Mouse (Mus musculus): ENCODE results near the gene Prmt1. TPM values are rescaled to one million over a fixed set of nuclear protein-coding genes. Genes with fewer than 3 reads are reported as not detected.

The Prmt1 gene
- polyA plus RNA-seq, 1 experiment from 2014 or later: 315 TPM

DNA sequence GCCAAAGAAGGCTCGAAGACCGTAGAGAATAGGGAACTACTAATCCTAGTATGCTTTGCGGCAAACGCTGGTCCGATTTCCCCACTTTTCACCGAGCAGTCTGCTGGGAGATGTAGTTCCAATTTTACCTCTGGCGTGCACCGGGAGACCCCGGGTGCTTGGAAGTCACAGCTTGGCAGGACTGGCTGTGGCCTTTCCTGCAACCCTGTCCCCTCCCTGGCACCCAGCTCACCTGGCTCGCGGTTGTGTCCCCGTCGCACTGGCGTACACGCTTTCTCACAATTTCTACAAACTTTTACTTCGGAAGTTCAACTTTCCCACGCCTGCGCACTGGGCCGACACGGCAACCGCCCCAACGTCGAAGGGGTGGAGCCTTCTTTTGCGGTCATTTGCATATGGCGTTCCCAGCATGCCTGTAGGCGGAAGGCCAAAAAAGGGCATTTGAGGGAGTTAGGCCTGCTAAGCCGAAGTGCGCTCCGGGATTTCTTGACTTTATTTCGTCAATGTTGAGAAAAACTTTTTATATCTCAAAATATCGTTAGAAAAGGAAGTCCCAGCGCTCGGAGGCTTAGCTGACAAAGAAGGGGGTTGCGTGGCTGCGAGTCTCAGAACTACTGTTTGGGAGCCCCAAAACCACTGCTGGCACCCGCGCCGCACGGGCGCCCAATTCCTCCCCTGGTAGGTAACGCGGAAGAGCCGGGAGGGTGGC, 11.0 kb upstream of the Prmt1 start, which contains the start of gene Irf3:
Gene Irf3 (plus strand): TSS at position 418 of the 709 bp plus-strand sequence.
- peak within 1 kb of the TSS; percentile 76 for H3K4me3 ChIP-seq
- no peaks in the 10 kb centered on the region for H3K9me3 ChIP-seq (replicated peaks)
- peak within 1 kb of the TSS; percentile 90 for H3K27ac ChIP-seq
- peaks cover 48% of the 10 kb centered on the region for H3K4me1 ChIP-seq (replicated peaks)
- ATAC-seq (replicated peaks; ENCODE audit: insufficient number of reproducible peaks, insufficient read depth, low FRiP score, low read depth): peak; percentile 88
- peaks cover 46% of the 10 kb centered on the region for H3K36me3 ChIP-seq
- under 1% methylated on average over 43 of the region's 43 CpGs for WGBS
- H3K27me3 ChIP-seq: no peaks in the 10 kb centered on the region
- peak within 1 kb of the TSS; percentile 91 for H3K4me2 ChIP-seq
- H3K9ac ChIP-seq: peak within 1 kb of the TSS; percentile 79

DNA sequence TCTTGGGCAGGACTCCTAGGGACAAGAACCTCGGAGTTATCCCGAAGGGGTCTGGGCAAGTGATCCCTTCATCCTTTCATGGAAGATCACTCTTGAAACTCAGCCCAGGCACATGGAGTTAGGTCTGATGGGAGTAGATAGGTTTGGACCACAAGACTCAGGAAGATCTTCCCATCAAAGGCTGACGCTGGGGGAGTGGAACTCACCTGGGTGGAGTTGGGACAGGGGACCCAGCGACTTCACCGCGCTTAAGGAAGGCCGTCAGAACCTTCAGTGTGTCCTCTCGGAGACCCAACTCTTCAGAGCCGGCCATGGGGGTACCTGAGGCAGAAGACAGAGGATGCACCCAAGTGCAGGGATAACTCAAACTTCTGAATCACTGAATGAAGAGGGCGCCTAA, 10.3 kb upstream of the Prmt1 start:
- H3K4me3 ChIP-seq: peak overlapping the region; percentile 76
- peak overlapping the region; percentile 79 for H3K9ac ChIP-seq
- WGBS: 12% methylated on average over 10 of the region's 10 CpGs
- peak overlapping the region; percentile 90 for H3K27ac ChIP-seq
- no peak for ATAC-seq (replicated peaks; ENCODE audit: insufficient number of reproducible peaks, insufficient read depth, low FRiP score, low read depth)
- peaks cover 45% of the 10 kb centered on the region for H3K36me3 ChIP-seq
- no peaks in the 10 kb centered on the region for H3K27me3 ChIP-seq
- H3K4me2 ChIP-seq: peak overlapping the region; percentile 91
- no peaks in the 10 kb centered on the region for H3K9me3 ChIP-seq (replicated peaks)
- H3K4me1 ChIP-seq (replicated peaks): peaks cover 45% of the 10 kb centered on the region

DNA sequence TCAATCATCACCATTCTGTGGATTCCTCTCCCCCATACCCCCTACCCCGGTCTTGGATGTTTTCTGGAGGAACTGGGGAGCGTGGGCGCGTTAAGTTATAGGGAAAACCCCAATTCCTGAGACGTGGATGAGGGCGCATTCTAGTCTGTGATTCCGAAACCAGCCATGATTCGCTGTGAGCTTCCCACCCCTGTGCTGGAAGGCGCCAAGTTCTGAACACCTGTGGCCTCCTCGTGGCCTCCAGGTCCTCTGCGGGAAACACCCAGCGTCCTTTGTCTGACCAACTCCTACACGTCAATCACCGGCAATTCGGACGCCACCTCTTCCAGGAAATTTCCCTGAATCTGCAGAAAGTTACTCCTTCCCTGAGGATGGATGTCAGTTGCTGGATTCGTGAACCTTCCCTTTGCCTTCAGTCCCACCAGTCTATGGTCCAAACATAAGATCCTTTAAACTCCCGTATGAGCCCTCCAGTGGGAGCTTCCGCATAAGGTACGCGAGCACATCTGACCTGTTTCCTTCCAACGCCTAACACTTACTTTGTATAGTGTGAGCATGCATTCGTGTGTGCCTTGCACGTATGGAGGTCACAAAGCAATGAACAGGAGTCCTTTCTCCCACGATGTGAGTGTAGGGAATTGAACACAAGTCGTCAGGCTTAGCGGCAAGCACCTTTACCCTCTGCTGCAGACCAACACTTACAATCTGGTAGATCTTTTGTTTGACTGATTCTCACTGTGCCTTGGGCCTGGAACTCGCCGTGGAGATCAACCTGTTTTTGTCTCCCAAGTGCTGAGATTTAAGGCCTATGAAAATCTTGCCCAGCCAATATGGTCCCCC, 731 bp upstream of the Prmt1 start:
- Histone ChIP-seq H3K4me2 (peak overlapping the region; percentile 79), H3K4me1 (replicated peaks) (peaks cover 39% of the 10 kb centered on the region), H3K36me3 (peaks cover 21% of the 10 kb centered on the region), H3K9ac (peak overlapping the region; percentile 70), H3K9me3 (replicated peaks) (no peaks in the 10 kb centered on the region), H3K27me3 (no peaks in the 10 kb centered on the region), H3K27ac (peak overlapping the region; percentile 94), H3K4me3 (peak overlapping the region; percentile 100)
- ATAC-seq (replicated peaks; ENCODE audit: insufficient number of reproducible peaks, insufficient read depth, low FRiP score, low read depth): peak; percentile 1; the same call in 1 of the 2 replicates
- WGBS: under 1% methylated on average over 29 of the region's 29 CpGs

DNA sequence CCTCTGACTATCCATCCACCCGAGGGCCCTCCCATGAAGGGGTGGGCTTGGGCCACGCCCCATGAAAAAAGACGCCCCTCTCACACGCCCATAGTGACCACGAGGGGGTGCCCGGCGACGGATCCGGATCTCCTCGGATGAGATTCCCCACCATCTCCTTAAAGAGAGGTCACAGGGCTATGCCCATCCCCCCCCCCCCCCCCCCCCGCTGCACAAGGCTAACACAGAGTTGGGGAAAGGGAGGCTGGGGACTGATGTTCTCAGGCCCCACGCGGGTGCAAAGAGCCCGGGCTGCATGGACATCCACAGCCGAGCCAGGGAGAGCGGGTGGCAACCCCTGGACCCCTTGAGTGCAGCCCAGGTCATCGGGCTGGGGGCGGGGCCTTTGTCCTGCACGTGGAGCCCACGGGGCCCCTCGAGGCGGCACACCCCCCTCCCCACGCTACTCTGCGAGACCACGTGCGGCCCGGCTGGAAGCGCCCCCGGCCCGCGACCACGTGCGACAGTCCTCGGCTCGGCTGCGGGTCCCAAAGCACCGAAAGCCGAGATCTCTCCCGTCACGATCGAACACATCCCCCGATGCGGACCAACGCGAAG, 675 bp downstream of the Prmt1 start:
- peaks cover 39% of the 10 kb centered on the region for H3K4me1 ChIP-seq (replicated peaks)
- H3K27me3 ChIP-seq: no peaks in the 10 kb centered on the region
- ATAC-seq (replicated peaks; ENCODE audit: insufficient number of reproducible peaks, insufficient read depth, low FRiP score, low read depth): peak; percentile 3; the same call in 1 of the 2 replicates
- under 1% methylated on average over 45 of the region's 45 CpGs for WGBS
- peak overlapping the region; percentile 97 for H3K27ac ChIP-seq
- H3K9me3 ChIP-seq (replicated peaks): no peaks in the 10 kb centered on the region
- peak overlapping the region; percentile 100 for H3K9ac ChIP-seq
- H3K4me3 ChIP-seq: peak overlapping the region; percentile 100
- H3K36me3 ChIP-seq: peaks cover 25% of the 10 kb centered on the region
- peak overlapping the region; percentile 74 for H3K4me2 ChIP-seq

DNA sequence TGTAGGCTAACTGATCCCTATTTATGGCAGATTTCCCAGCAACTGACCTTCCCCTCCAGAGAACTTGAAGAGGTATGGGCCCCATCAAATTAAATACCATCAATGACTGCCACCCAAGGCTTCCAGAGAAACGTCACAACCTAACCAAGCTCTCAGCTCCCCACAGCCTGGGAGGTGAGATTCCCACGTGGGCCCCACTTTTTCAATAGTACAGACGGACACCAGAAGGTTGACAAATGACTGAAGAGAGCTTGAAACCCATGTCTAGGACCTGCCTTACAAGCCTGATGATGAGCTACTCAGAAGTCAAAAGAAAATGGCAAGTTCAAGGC, 1.6 kb downstream of the Prmt1 start:
- H3K4me3 ChIP-seq: peak overlapping the region; percentile 100; the same call in 1 of the 2 replicates
- 42% methylated on average over 3 of the region's 3 CpGs for WGBS
- no peaks in the 10 kb centered on the region for H3K9me3 ChIP-seq (replicated peaks)
- peaks cover 39% of the 10 kb centered on the region for H3K4me1 ChIP-seq (replicated peaks)
- H3K27me3 ChIP-seq: no peaks in the 10 kb centered on the region
- peak overlapping the region; percentile 97 for H3K27ac ChIP-seq
- peaks cover 32% of the 10 kb centered on the region for H3K36me3 ChIP-seq
- H3K9ac ChIP-seq: no peak overlapping the region
- peak overlapping the region; percentile 74 for H3K4me2 ChIP-seq
- ATAC-seq (replicated peaks; ENCODE audit: insufficient number of reproducible peaks, insufficient read depth, low FRiP score, low read depth): no peak

DNA sequence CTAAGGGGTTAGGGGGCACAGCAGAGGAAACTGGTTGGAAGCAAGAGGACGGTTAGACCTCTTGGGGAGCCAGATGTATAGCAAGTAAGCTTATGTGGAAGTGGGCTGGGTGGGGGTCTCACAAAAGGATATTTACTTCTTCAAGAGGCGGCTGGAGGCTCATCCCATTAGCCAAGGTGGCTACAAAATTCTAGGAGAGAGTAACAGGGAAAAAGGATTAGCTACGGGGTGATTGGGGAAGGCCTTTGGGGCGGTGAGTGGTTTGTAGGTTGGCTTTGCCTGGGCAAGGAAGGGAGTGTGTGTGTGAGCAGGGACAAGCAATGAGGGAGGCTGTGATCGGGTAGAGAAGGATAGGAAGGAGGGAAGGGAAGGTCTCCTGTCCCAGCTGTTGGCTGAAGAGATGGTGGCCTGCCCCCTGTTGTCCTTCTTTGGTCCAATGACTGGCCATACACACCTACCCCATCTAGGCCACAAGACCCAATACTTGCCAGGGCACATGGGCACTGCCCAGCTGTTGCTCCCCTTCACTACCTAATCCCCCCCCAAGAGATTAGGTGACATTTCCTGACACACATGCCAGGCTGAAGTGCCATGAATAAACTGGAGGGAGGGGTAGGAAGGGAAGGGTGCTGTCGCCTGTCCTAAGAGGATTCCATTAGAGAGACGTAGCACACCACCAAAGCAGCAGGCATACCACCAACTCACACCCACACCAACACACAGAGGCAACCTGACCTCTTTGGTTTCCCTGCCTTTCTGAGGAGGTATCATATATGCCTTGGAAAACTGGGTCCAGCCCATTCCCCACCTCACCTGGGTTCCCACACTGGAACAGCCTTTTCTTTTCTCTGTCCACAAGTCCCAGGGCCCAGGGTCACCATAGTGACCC, 2.2 kb downstream of the Prmt1 start:
- H3K27me3 ChIP-seq: no peaks in the 10 kb centered on the region
- peaks cover 37% of the 10 kb centered on the region for H3K4me1 ChIP-seq (replicated peaks)
- WGBS: 63% methylated on average over 7 of the region's 7 CpGs
- H3K27ac ChIP-seq: peak overlapping the region; percentile 37
- H3K4me3 ChIP-seq: 0 out of 2 replicates have a peak overlapping the region, but pooled peaks have one; percentile 100
- peaks cover 36% of the 10 kb centered on the region for H3K36me3 ChIP-seq
- H3K4me2 ChIP-seq: peak overlapping the region; percentile 74
- H3K9ac ChIP-seq: no peak overlapping the region
- no peak for ATAC-seq (replicated peaks; ENCODE audit: insufficient number of reproducible peaks, insufficient read depth, low FRiP score, low read depth)
- no peaks in the 10 kb centered on the region for H3K9me3 ChIP-seq (replicated peaks)

DNA sequence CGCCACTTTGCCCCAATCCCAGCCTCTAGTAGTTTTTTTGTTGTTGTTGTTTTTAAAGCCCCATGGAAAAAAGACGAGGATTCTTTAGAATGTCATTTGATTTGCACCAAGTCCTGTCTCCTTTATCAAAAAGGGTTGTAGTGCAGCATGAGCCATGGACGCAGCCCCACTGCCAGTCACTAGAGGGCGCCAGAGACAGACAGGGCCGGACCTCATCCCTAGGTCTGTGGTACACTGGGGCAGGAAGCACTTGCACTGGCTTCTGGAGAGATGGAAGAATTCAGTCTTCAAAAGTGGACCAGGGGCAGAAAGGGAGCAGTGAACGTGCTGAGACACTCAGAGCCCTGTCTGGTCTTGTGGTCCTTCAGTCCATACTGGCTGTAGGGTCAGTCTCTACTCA, 3.3 kb downstream of the Prmt1 start:
- H3K27me3 ChIP-seq: no peaks in the 10 kb centered on the region
- ATAC-seq (replicated peaks; ENCODE audit: insufficient number of reproducible peaks, insufficient read depth, low FRiP score, low read depth): no peak
- no peak overlapping the region for H3K4me3 ChIP-seq
- H3K9me3 ChIP-seq (replicated peaks): no peaks in the 10 kb centered on the region
- H3K9ac ChIP-seq: no peak overlapping the region
- peaks cover 47% of the 10 kb centered on the region for H3K36me3 ChIP-seq
- H3K4me2 ChIP-seq: no peak overlapping the region
- peak overlapping the region; percentile 37; the same call in 1 of the 2 replicates for H3K27ac ChIP-seq
- H3K4me1 ChIP-seq (replicated peaks): peaks cover 31% of the 10 kb centered on the region
- WGBS: 24% methylated on average over 6 of the region's 6 CpGs

DNA sequence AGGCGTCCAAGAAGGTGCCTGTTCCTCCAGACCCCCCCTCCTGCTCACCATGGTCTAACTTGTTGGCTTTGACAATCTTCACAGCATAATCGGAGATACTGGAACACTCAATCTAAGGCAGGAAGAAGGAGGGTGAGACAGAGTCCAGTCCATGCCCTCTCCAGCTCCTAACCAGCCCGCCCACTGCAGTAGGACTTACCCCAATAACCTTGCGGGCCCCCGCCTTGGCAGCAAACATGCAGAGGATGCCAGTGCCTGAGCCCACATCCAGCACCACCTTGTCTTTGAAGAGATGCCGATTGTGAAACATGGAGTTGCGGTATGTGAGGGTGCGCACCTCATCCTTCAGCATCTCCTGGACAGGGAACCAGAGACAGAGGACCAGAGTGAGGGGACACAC, 4.8 kb downstream of the Prmt1 start:
- Histone ChIP-seq H3K4me2 (no peak overlapping the region), H3K9me3 (replicated peaks) (no peaks in the 10 kb centered on the region), H3K27ac (no peak overlapping the region), H3K9ac (no peak overlapping the region), H3K36me3 (peaks cover 62% of the 10 kb centered on the region), H3K27me3 (no peaks in the 10 kb centered on the region), H3K4me3 (no peak overlapping the region), H3K4me1 (replicated peaks) (peaks cover 25% of the 10 kb centered on the region)
- ATAC-seq (replicated peaks; ENCODE audit: insufficient number of reproducible peaks, insufficient read depth, low FRiP score, low read depth): no peak
- 92% methylated on average over 8 of the region's 8 CpGs for WGBS

DNA sequence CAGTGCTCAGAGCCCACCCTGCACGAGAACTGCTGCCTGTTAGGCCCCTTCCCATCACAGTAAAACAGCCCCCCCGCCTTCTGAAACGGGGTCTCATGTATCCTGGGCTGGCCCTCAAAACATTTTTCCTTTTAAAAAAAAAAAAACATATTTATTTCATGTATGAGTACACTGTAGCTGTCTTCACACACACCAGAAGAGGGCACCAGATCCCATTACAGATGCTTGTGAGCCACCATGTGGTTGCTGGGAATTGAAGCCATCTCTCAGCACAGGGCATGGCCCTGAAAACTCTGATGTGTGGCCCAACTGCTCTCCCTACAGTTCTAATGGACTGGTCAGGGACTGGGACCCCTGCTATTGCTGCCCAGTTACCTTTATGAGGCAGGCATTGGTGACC, 8.1 kb downstream of the Prmt1 start:
- 88% methylated on average over 3 of the region's 3 CpGs for WGBS
- Histone ChIP-seq H3K36me3 (peaks cover 69% of the 10 kb centered on the region), H3K4me3 (no peak overlapping the region), H3K9ac (no peak overlapping the region), H3K4me1 (replicated peaks) (peaks cover 12% of the 10 kb centered on the region), H3K4me2 (no peak overlapping the region), H3K27ac (no peak overlapping the region), H3K9me3 (replicated peaks) (no peaks in the 10 kb centered on the region), H3K27me3 (no peaks in the 10 kb centered on the region)
- ATAC-seq (replicated peaks; ENCODE audit: insufficient number of reproducible peaks, insufficient read depth, low FRiP score, low read depth): no peak

DNA sequence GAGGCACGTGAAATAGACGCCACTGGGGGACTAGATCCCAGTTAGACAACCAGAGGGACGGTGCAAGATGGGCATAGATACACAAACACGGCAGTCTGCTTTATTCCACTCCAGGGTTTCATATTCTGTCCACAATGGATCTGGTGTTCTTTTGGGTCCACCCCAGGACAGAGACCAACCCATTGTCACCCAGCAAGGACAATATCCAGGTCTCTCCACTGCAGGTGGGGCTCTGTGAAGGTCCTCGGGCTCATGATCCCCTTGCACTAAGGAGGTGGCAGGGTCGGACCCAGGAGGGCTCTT, 11.3 kb downstream of the Prmt1 start:
- Histone ChIP-seq H3K4me2 (peak overlapping the region; percentile 71), H3K4me3 (no peak overlapping the region), H3K9me3 (replicated peaks) (no peaks in the 10 kb centered on the region), H3K36me3 (peaks cover 42% of the 10 kb centered on the region), H3K27ac (no peak overlapping the region), H3K4me1 (replicated peaks) (peaks cover 16% of the 10 kb centered on the region), H3K27me3 (no peaks in the 10 kb centered on the region), H3K9ac (no peak overlapping the region)
- 28% methylated on average over 6 of the region's 6 CpGs for WGBS
- ATAC-seq (replicated peaks; ENCODE audit: insufficient number of reproducible peaks, insufficient read depth, low FRiP score, low read depth): no peak

Measured in heart, embryonic 15.5 days (tissue).